Mouse (Mus musculus): ENCODE data around the gene 1700020D05Rik. TPM values are rescaled to one million over a fixed set of nuclear protein-coding genes. Genes with fewer than 3 reads are reported as not detected.

Gene 1700020D05Rik
- not detected for total RNA-seq (2023)

GRCm38 (mm10) chr19:5503687-5504086 is at the start of gene 1700020D05Rik:
1700020D05Rik (minus strand) TSS chr19:5503787.

GRCm38 (mm10) chr19:5510031-5511026 is 6.7 kb upstream of the 1700020D05Rik start, which contains the start of gene Snx32:
Snx32 (minus strand) TSS chr19:5510538.

GRCm38 (mm10) chr19:5490313-5490897 is 13.2 kb downstream of the 1700020D05Rik start, which contains the start of gene Cfl1:
Cfl1 (plus strand) TSS chr19:5490455.

GRCm38 (mm10) chr19:5487768-5488550 is 15.6 kb downstream of the 1700020D05Rik start, which contains the start of gene Mus81:
Mus81 (minus strand) TSS chr19:5488402.

GRCm38 (mm10) chr19:5473720-5474119 is 29.9 kb downstream of the 1700020D05Rik start, which contains the start of gene Efemp2:
Efemp2 (plus strand) TSS chr19:5473954.

GRCm38 (mm10) chr19:5468374-5468773 is 35.2 kb downstream of the 1700020D05Rik start, which contains the start of gene Ctsw:
Ctsw (minus strand) TSS chr19:5468507.

GRCm38 (mm10) chr19:5460465-5460911 is 43.1 kb downstream of the 1700020D05Rik start, which contains the start of gene Fibp:
Fibp (plus strand) TSS chr19:5460615.

GRCm38 (mm10) chr19:5457746-5458442 is 45.7 kb downstream of the 1700020D05Rik start, which contains the start of gene Ccdc85b:
Ccdc85b (minus strand) TSS chr19:5457894.

Other genes starting within 250 kb of the 1700020D05Rik start
- 116 TPM for gene Pacs1, start 230.7 kb downstream of the 1700020D05Rik start, total RNA-seq (2023)
- gene Sf3b2, start 208.3 kb downstream of the 1700020D05Rik start, total RNA-seq (2023): 265 TPM
- gene Gal3st3, start 205.5 kb downstream of the 1700020D05Rik start, total RNA-seq (2023): not detected
- not detected for gene Catsper1, start 168.0 kb downstream of the 1700020D05Rik start, total RNA-seq (2023)
- gene Cst6, start 154.2 kb downstream of the 1700020D05Rik start, total RNA-seq (2023): not detected
- 31.3 TPM for gene Eif1ad, start 137.0 kb downstream of the 1700020D05Rik start, total RNA-seq (2023)
- gene Banf1, start 136.6 kb downstream of the 1700020D05Rik start, total RNA-seq (2023): 87.0 TPM
- 189 TPM for gene Sart1, start 115.1 kb downstream of the 1700020D05Rik start, total RNA-seq (2023)
- not detected for gene Tsga10ip, start 101.3 kb downstream of the 1700020D05Rik start, total RNA-seq (2023)
- gene Drap1, start 78.8 kb downstream of the 1700020D05Rik start, total RNA-seq (2023): 164 TPM
- 54.1 TPM for gene AI837181, start 78.6 kb downstream of the 1700020D05Rik start, total RNA-seq (2023)
- gene Fosl1, start 56.2 kb downstream of the 1700020D05Rik start, total RNA-seq (2023): 0.79 TPM
- gene Ccdc85b, start 45.9 kb downstream of the 1700020D05Rik start, total RNA-seq (2023): 6.2 TPM
- 82.7 TPM for gene Fibp, start 43.2 kb downstream of the 1700020D05Rik start, total RNA-seq (2023)
- 43.6 TPM for gene Ctsw, start 35.3 kb downstream of the 1700020D05Rik start, total RNA-seq (2023)
- gene Efemp2, start 29.8 kb downstream of the 1700020D05Rik start, total RNA-seq (2023): not detected
- gene Mus81, start 15.4 kb downstream of the 1700020D05Rik start, total RNA-seq (2023): 38.5 TPM
- gene Cfl1, start 13.3 kb downstream of the 1700020D05Rik start, total RNA-seq (2023): 1,344 TPM
- gene Snx32, start 6.8 kb upstream of the 1700020D05Rik start, total RNA-seq (2023): 4.8 TPM
- not detected for gene Ovol1, start 56.9 kb upstream of the 1700020D05Rik start, total RNA-seq (2023)
- 17.9 TPM for gene Ap5b1, start 64.2 kb upstream of the 1700020D05Rik start, total RNA-seq (2023)
- gene Rnaseh2c, start 98.1 kb upstream of the 1700020D05Rik start, total RNA-seq (2023): 78.0 TPM
- 144 TPM for gene Kat5, start 106.5 kb upstream of the 1700020D05Rik start, total RNA-seq (2023)
- 151 TPM for gene Rela, start 133.7 kb upstream of the 1700020D05Rik start, total RNA-seq (2023)
- gene Sipa1, start 159.9 kb upstream of the 1700020D05Rik start, total RNA-seq (2023): 171 TPM
- 50.6 TPM for gene Map3k11, start 185.0 kb upstream of the 1700020D05Rik start, total RNA-seq (2023)
- 181 TPM for gene Pcnx3, start 185.1 kb upstream of the 1700020D05Rik start, total RNA-seq (2023)
- gene Kcnk7, start 200.6 kb upstream of the 1700020D05Rik start, total RNA-seq (2023): not detected
- gene Ehbp1l1, start 222.5 kb upstream of the 1700020D05Rik start, total RNA-seq (2023): 30.5 TPM
- 18.5 TPM for gene Fam89b, start 225.9 kb upstream of the 1700020D05Rik start, total RNA-seq (2023)
- gene Ltbp3, start 237.1 kb upstream of the 1700020D05Rik start, total RNA-seq (2023): not detected

Data from CD4-positive naive resting alpha-beta T cell, adult 76 days (primary cell).